Mouse (Mus musculus) monocyte, adult 59 days (primary cell): Measurements from ENCODE around the gene Vmn1r67. TPM values are rescaled to one million over a fixed set of nuclear protein-coding genes. Genes with fewer than 3 reads are reported as not detected.

Experiments used
- total RNA-seq, 2 experiments: library from RNA; stranded (reverse); gene quantifications; one replicate each; pipeline ENCODE4 v1.2.4; 2023

Gene Vmn1r67
- not detected for total RNA-seq

DNA sequence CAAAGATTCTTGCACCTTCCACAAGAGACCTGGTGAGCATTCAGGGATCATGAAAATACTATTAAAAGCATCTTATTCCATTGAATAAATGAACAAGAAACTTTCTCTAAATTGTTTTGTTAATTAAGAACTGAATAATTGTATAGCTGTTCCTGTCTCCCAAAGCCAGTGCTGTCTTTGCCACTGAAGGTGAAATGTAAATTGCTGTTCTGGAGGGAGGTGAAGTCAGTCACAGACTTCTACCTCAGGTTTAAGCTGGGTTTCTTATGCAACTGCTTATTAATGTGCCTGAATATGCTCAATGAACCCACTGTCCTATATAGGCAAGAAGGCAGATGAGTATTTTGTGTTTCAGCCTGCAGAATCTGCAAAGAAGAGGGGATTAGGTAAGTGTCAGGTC lies at the start of gene Vmn1r67:
Gene Vmn1r67 (plus strand): TSS at position 301 of the 400 bp plus-strand sequence.

DNA sequence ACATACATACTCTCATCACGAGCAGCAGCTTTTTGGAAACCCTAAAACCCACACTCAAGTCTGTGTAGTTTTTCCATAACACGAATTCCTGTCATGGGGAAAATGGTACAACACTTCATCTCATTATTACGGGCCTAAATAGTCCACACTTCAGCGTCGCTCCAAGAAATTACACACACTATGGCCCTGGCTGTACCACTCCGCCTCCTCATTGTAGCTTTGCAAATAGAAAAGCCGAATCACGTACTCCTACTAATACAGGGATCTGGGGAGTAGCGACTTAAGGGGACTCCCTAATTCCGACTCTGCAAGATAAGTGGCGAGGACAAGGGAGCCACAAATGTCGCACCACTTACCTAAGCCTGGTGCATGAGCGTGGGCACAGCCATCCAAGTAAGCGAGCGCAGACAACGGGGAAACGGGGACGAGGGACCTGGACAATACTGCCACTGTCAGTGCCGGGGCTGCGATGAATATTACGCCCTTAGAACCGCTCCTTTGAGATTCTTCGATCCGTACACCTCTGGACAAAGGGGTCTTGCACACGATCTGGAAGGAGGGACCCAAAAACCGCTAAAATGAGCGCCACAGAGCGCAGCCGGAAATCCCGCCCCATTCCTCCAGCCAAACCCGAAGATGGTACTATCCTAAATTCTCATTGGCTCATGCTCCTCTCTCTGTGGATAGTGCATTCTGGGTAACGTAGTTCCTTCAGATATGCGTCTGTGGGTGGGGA lies 51.8 kb downstream of the Vmn1r67 start, which contains the start of gene Zik1:
Gene Zik1 (minus strand): TSS at position 609 of the 736 bp plus-strand sequence.

Other genes starting within 250 kb of the Vmn1r67 start
- gene Vmn1r66, start 165.3 kb upstream of the Vmn1r67 start, total RNA-seq, result not detected
- gene Zik1, start 52.1 kb downstream of the Vmn1r67 start, total RNA-seq, result under 1 TPM; 0.10 to 0.15 TPM
- gene Vmn1r68, start 115.2 kb downstream of the Vmn1r67 start, total RNA-seq, result not detected
- not detected for gene Vmn1r69, start 170.3 kb downstream of the Vmn1r67 start, total RNA-seq
- gene Vmn1r70, start 188.2 kb downstream of the Vmn1r67 start, total RNA-seq, result not detected
- gene Nlrp4b, start 244.5 kb downstream of the Vmn1r67 start, total RNA-seq, result not detected